Mouse (Mus musculus): ENCODE measurements around the gene Ide. TPM values are rescaled to one million over a fixed set of nuclear protein-coding genes. Genes with fewer than 3 reads are reported as not detected.
"Not testable (repeated sequence)": the region's sequence is repeated elsewhere in the genome, so short reads cannot be mapped to it uniquely, and the experiment has no call there.

Gene Ide
- polyA plus RNA-seq, 1 experiment from 2014 or later, result 51.3 TPM

DNA sequence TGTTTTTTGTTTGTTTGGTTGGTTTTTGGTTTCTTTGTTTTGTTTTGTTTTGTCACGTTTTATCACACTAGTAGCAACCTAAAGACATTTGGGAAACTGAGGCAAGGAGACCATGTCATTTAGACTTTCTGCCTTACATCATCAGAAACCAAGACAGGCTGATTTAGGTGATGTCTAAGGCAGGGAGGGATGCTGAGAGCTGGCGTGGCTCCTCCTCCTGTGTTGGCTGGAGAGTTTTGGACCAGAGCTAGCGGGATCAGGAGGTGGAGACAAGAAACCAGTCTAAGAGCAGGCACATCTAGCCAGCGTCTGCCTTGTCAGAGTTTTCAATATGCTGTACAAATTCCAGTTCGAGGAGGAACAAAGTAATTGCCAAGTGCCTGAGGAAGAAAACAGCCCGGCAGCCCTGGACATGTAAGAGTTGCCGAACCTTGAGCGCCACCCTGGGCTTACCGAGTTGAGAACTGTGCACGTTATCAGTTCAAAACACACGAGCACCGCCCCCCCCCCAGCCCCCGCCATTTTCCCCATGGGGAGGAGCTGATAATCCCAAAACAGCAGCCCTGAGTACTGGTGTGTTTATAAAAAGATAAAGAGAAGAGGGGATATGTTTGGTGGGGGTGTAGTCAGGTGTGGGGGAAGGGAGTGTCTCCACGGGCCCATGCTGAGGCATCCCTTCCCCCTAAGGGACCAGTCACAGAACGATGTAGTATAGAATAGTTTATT is 99.8 kb downstream of the Ide start:
- H3K36me3 ChIP-seq (ENCODE audit: insufficient read depth), result no peaks in the 10 kb centered on the region
- H3K4me1 ChIP-seq (ENCODE audit: insufficient read depth), result no peaks in the 10 kb centered on the region; the same call in 1 of the 2 replicates
- DNase-seq (no peak), ATAC-seq (ENCODE audit: insufficient read depth) (peak; percentile 50; the same call in 1 of the 2 replicates)
- peak overlapping the region; percentile 12; the same call in 1 of the 2 replicates for H3K4me2 ChIP-seq
- peaks cover 25% of the 10 kb centered on the region for H3K27me3 ChIP-seq (ENCODE audit: insufficient read depth, low read length)
- no peak overlapping the region for H3K4me3 ChIP-seq (ENCODE audit: low read depth, low read length)
- H3K9ac ChIP-seq, result no peak overlapping the region
- WGBS, result 5% methylated on average over 15 of the region's 15 CpGs
- TF ChIP-seq CTCF (IDR thresholded peaks at IDR 0.05; ENCODE audit: low read depth), result no peak
- no peaks in the 10 kb centered on the region for H3K9me3 ChIP-seq (ENCODE audit: low read depth, low read length)
- no peak overlapping the region for H3K27ac ChIP-seq (ENCODE audit: low read depth)

DNA sequence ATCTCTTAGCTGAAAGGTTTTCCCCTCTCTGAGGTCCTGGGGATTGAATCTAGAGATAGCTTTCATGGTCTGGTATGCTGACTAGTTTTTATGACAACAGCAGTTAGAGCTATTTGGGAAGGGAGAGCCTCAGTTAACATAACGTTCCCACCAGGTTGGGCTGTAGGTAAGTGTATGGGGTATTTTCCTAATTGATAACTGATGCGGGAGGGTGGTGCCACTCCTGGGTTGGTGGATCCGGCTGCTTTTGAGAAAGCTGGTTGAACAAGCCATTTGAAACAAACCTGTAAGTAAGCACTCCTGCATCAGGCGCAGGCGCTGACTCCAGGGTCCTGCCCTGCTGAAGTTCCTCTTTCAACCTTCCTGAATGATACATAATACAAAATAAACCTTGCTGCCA is 100.3 kb downstream of the Ide start:
- 54% methylated on average over 5 of the region's 5 CpGs for WGBS
- H3K4me2 ChIP-seq, result peak overlapping the region; percentile 12; the same call in 1 of the 2 replicates
- H3K27ac ChIP-seq (ENCODE audit: low read depth), result no peak overlapping the region
- H3K27me3 ChIP-seq (ENCODE audit: insufficient read depth, low read length), result peaks cover 26% of the 10 kb centered on the region
- no peak overlapping the region for H3K9ac ChIP-seq
- H3K4me1 ChIP-seq (ENCODE audit: insufficient read depth), result no peaks in the 10 kb centered on the region; the same call in 1 of the 2 replicates
- H3K36me3 ChIP-seq (ENCODE audit: insufficient read depth), result no peaks in the 10 kb centered on the region
- no peaks in the 10 kb centered on the region for H3K9me3 ChIP-seq (ENCODE audit: low read depth, low read length)
- H3K4me3 ChIP-seq (ENCODE audit: low read depth, low read length), result no peak overlapping the region
- no peak for ATAC-seq (ENCODE audit: insufficient read depth)
- no peak for TF ChIP-seq CTCF (IDR thresholded peaks at IDR 0.05; ENCODE audit: low read depth)
- DNase-seq, result no peak

DNA sequence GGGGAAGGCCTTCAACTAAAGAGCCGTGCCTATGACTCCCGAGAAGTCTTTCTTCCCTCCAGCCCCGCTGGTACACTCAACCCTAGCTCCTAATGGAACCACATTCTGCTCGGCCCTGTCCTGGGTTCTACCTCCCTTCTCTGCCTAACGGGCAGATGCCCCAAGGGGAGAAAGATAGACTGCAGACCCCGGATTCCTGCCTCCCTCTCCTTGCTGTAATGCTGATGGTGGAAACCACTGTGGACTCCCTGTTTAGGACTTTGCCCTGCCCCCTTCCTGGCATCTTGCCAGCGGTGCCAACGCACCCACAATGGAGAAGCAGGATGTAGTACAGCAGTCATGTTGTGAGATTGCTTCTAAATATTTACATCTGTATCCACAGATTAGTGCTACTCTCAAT is 101.8 kb downstream of the Ide start:
- no peak for ATAC-seq (ENCODE audit: insufficient read depth)

DNA sequence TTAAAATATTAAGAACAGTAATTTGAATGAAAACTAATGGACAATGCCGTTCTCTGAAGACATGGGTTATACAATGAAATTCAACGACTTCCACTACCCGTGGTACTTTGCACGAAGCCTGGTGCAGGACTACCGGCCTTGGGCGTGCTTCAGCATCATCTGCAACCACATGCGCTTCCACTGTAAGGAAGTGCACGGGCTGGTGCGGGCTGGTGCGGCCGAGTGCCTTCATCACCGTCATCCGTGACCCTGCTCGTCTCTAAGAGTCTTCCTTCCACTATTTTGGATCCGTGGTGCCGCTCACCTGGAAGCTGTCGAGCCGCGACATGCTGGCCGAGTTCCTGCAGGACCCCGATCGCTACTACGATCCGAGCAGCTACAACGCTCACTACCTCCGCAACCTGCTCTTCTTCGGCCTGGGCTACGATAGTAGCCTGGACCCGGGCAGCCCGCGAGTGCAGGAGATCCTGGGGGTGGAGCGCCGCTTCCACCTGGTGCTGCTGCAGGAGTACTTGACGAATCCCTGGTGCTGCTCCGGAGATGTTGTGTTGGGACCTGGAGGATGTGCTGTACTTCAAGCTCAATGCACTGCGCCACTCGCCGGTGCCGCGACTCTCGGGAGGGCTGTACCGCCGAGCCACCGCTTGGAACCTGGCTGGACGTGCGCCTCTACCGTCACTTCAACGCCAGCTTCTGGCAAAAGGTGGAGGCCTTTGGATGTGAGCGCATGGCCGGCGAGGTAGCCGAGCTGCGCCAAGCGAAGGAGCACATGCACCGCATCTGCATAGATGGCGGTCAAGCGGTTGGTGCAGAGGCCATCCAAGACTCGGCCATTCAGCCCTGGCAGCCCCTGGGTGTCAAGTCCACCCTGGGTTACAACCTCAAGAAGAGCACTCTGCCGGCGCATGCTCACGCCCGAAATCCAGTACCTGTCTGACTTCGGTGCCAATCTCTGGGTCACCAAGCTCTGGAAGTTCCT is 103.8 kb downstream of the Ide start:
- peak; percentile 18; the same call in 1 of the 2 replicates for TF ChIP-seq CTCF (IDR thresholded peaks at IDR 0.05; ENCODE audit: low read depth)
- DNase-seq, result peak; percentile 32
- Histone ChIP-seq H3K27ac (ENCODE audit: low read depth) (no peak overlapping the region), H3K4me2 (peak overlapping the region; percentile 58), H3K4me1 (ENCODE audit: insufficient read depth) (no peaks in the 10 kb centered on the region; the same call in 1 of the 2 replicates), H3K9ac (no peak overlapping the region; the same call in 1 of the 2 replicates), H3K4me3 (ENCODE audit: low read depth, low read length) (peak overlapping the region; percentile 36), H3K36me3 (ENCODE audit: insufficient read depth) (no peaks in the 10 kb centered on the region), H3K27me3 (ENCODE audit: insufficient read depth, low read length) (peaks cover 26% of the 10 kb centered on the region), H3K9me3 (ENCODE audit: low read depth, low read length) (no peaks in the 10 kb centered on the region)
- WGBS, result 5% methylated on average over 63 of the region's 63 CpGs
- ATAC-seq (ENCODE audit: insufficient read depth), result no peak

More for the DNA sequence above, 101.8 kb downstream of the Ide start:
- WGBS, result 60% methylated on average over 8 of the region's 8 CpGs
- Histone ChIP-seq H3K36me3 (ENCODE audit: insufficient read depth) (no peaks in the 10 kb centered on the region), H3K4me3 (ENCODE audit: low read depth, low read length) (no peak overlapping the region), H3K27me3 (ENCODE audit: insufficient read depth, low read length) (peaks cover 26% of the 10 kb centered on the region), H3K27ac (ENCODE audit: low read depth) (no peak overlapping the region), H3K9ac (no peak overlapping the region), H3K9me3 (ENCODE audit: low read depth, low read length) (no peaks in the 10 kb centered on the region), H3K4me1 (ENCODE audit: insufficient read depth) (no peaks in the 10 kb centered on the region; the same call in 1 of the 2 replicates), H3K4me2 (no peak overlapping the region)
- TF ChIP-seq CTCF (IDR thresholded peaks at IDR 0.05; ENCODE audit: low read depth), result no peak
- peak; percentile 33 for DNase-seq

DNA sequence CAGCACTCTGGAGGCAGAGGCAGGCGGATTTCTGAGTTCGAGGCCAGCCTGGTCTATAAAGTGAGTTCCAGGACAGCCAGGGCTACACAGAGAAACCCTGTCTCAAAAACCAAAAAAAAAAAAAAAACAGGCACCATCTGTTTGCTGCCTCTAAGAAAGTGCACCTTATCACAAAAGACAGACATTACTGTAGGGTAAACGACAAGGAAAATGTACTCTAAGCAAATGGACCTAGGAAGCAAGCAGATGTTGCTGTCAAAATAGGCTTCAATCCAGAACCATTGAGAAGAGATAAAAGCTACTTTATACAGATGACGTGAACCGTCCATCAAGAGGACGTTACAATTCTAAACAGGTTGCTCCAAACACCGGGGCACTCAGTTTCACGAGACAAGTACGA is 105.1 kb downstream of the Ide start:
- H3K27ac ChIP-seq (ENCODE audit: low read depth); H3K4me3 ChIP-seq (ENCODE audit: low read depth, low read length); H3K4me2 ChIP-seq; DNase-seq; H3K4me1 ChIP-seq (ENCODE audit: insufficient read depth); H3K9ac ChIP-seq; H3K9me3 ChIP-seq (ENCODE audit: low read depth, low read length); H3K36me3 ChIP-seq (ENCODE audit: insufficient read depth); ATAC-seq (ENCODE audit: insufficient read depth): not testable (repeated sequence)
- 72% methylated on average over 9 of the region's 9 CpGs for WGBS
- H3K27me3 ChIP-seq (ENCODE audit: insufficient read depth, low read length), result peaks cover 26% of the 10 kb centered on the region

DNA sequence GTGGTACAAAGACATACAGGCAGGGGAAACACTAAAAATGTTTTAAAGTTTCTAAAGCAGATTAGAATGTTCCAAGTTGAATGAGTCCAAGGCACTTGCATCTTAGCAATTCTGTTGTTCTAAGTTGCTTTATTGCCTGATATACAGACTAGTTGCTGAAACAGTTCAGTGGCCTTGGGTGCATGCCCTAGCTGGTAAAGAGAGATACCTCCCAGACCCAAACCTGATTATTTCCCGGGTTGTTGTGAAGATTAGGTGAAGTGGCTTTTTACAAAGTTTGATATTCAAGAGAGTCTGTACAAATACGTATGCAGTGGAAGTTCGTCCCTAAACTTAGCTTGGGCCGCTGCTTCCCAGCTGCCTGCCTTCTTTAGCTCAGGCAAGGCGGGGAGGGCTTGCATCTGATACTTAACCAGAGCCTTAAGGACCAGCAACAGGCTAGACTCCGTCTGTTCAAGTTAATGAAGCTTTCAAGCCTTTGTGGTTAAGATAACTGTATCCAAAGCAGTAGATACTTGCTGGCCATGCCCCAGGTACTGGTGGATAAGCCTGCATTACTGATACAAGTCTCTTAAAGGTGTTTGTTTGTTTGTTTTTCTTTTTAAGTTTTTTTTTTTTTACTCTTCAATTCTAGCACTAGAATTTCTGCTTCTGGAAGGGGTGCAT is 112.3 kb downstream of the Ide start:
- Histone ChIP-seq H3K9me3 (ENCODE audit: low read depth, low read length) (no peaks in the 10 kb centered on the region), H3K27me3 (ENCODE audit: insufficient read depth, low read length) (no peaks in the 10 kb centered on the region), H3K36me3 (ENCODE audit: insufficient read depth) (peaks cover 23% of the 10 kb centered on the region), H3K9ac (no peak overlapping the region), H3K4me3 (ENCODE audit: low read depth, low read length) (no peak overlapping the region), H3K4me1 (ENCODE audit: insufficient read depth) (no peaks in the 10 kb centered on the region), H3K27ac (ENCODE audit: low read depth) (no peak overlapping the region), H3K4me2 (no peak overlapping the region)
- WGBS, result 84% methylated on average over 6 of the region's 6 CpGs
- no peak for ATAC-seq (ENCODE audit: insufficient read depth)
- DNase-seq, result no peak
- TF ChIP-seq CTCF (IDR thresholded peaks at IDR 0.05; ENCODE audit: low read depth), result no peak

Other genes starting within 250 kb of the Ide start
- gene March5, start 130.3 kb downstream of the Ide start, polyA plus RNA-seq (2014; fragmentation: Nextera tagmentation; extraction: Ambion mirVana), result 113 and 114 TPM in 2 replicates
- 0.63 and 0.95 TPM in 2 replicates for gene Cpeb3, start 129.3 kb downstream of the Ide start, polyA plus RNA-seq (2014; fragmentation: Nextera tagmentation; extraction: Ambion mirVana)
- gene Kif11, start 38.6 kb upstream of the Ide start, polyA plus RNA-seq (2014; fragmentation: Nextera tagmentation; extraction: Ambion mirVana), result 87.4 and 87.5 TPM in 2 replicates
- gene Hhex, start 97.0 kb upstream of the Ide start, polyA plus RNA-seq (2014; fragmentation: Nextera tagmentation; extraction: Ambion mirVana), result 27.6 and 28.1 TPM in 2 replicates
- 11.6 and 13.2 TPM in 2 replicates for gene Exoc6, start 212.6 kb upstream of the Ide start, polyA plus RNA-seq (2014; fragmentation: Nextera tagmentation; extraction: Ambion mirVana)

All from lung, embryonic 14.5 days (tissue).